Mouse (Mus musculus) lung, postnatal 0 days (tissue): ENCODE measurements around the gene Npnt. TPM values are rescaled to one million over a fixed set of nuclear protein-coding genes. Genes with fewer than 3 reads are reported as not detected.

Source experiments
- ATAC-seq: fragments of 200-750 bp; cut with Nextera tagmentation; 2 replicates; pipeline ENCODE4 v1.8.0; 2017; ENCODE audit warnings: moderate library complexity
- DNase-seq: peaks from one replicate; pipeline ENCODE4 v3.0.0-alpha.2; 2016; ENCODE audit warnings: low spot score
- H3K27ac ChIP-seq: fragments of 300-500 bp; sonication (generic); 2 replicates; pipeline ENCODE4 v1.5.1; 2014; ENCODE audit warnings: antibody characterized with exemption, mild to moderate bottlenecking, low read length, mixed read lengths
- H3K27me3 ChIP-seq: fragments of 300-500 bp; sonication (generic); replicated peaks from 2 replicates; pipeline ENCODE4 v1.6.1; 2014; ENCODE audit warnings: low read length, mixed read lengths; ENCODE audit not compliant: insufficient read depth
- H3K36me3 ChIP-seq: fragments of 300-500 bp; sonication (generic); 2 replicates; pipeline ENCODE4 v1.6.1; 2014; ENCODE audit warnings: low read length, mixed read lengths; ENCODE audit not compliant: insufficient read depth
- H3K4me1 ChIP-seq: fragments of 300-500 bp; sonication (generic); 2 replicates; pipeline ENCODE4 v1.6.1; 2014; ENCODE audit warnings: antibody characterized with exemption, low read depth, low read length, mixed read lengths; ENCODE audit not compliant: insufficient read depth
- H3K4me2 ChIP-seq: fragments of 300-500 bp; sonication (generic); replicated peaks from 2 replicates; pipeline ENCODE4 v1.6.1; 2014; ENCODE audit warnings: low read depth, mild to moderate bottlenecking, low read length, moderate library complexity, mixed read lengths
- H3K4me3 ChIP-seq: fragments of 300-500 bp; sonication (generic); 2 replicates; pipeline ENCODE4 v1.5.1; 2014; ENCODE audit warnings: low read depth, low read length
- H3K9ac ChIP-seq: fragments of 300-500 bp; sonication (generic); replicated peaks from 2 replicates; pipeline ENCODE4 v1.6.1; 2014; ENCODE audit warnings: low read depth, mild to moderate bottlenecking
- H3K9me3 ChIP-seq: fragments of 300-500 bp; sonication (generic); 2 replicates; pipeline ENCODE4 v1.6.1; 2016; ENCODE audit warnings: low read length, mixed read lengths
- CTCF ChIP-seq: IDR thresholded peaks from 2 replicates; pipeline ENCODE4 v1.5.1; 2016; ENCODE audit warnings: antibody characterized with exemption, mild to moderate bottlenecking
- EP300 ChIP-seq: IDR thresholded peaks from 2 replicates; pipeline ENCODE4 v1.6.1; 2016; ENCODE audit warnings: antibody characterized with exemption, mild to moderate bottlenecking, control low read depth
- WGBS: fragments of 180-500 bp; shearing (Covaris S2); extraction: QIAGEN DNeasy Blood & Tissue Kit; methylation state at CpG from one replicate; pipeline ENCODE4 v1.1.7; 2014; 5-methylcytosine and 5-hydroxymethylcytosine counted together
- polyA plus RNA-seq: library from polyadenylated mRNA; unstranded; fragments of >200 nt; fragmentation: Nextera tagmentation; extraction: Ambion mirVana; gene quantifications from 2 replicates; pipeline ENCODE4 v1.2.1, GENCODE M21; 2015

Npnt gene
- polyA plus RNA-seq, 1 experiment from 2014 or later, result 352 TPM

GRCm38 (mm10) chr3:132949380-132949790 lies 706 bp downstream of the Npnt start:
- 0% methylated on average over 20 of the region's 26 CpGs for WGBS
- DNase-seq, result no peak
- Histone ChIP-seq H3K4me3 (peak overlapping the region; percentile 79), H3K27me3 (no peaks in the 10 kb centered on the region), H3K9ac (peak overlapping the region; percentile 88), H3K4me1 (no peaks in the 10 kb centered on the region), H3K9me3 (no peaks in the 10 kb centered on the region), H3K4me2 (peak overlapping the region; percentile 77), H3K36me3 (no peaks in the 10 kb centered on the region), H3K27ac (peak overlapping the region; percentile 93)
- ATAC-seq, result peak; percentile 36
- TF ChIP-seq CTCF (no peak), EP300 (no peak)

- Histone ChIP-seq H3K9ac (no peak overlapping the region), H3K27me3 (no peaks in the 10 kb centered on the region), H3K27ac (peak overlapping the region; percentile 93), H3K4me3 (peak overlapping the region; percentile 79), H3K9me3 (no peaks in the 10 kb centered on the region), H3K36me3 (no peaks in the 10 kb centered on the region), H3K4me2 (peak overlapping the region; percentile 77), H3K4me1 (no peaks in the 10 kb centered on the region; the same call in 1 of the 2 replicates)
- 15% methylated on average over 7 of the region's 7 CpGs for WGBS
- ATAC-seq, result no peak
- TF ChIP-seq EP300 (no peak), CTCF (no peak)
- peak; percentile 41 for DNase-seq
These were observed 1.7 kb downstream of the Npnt start for GRCm38 (mm10) chr3:132948298-132948795.

- Histone ChIP-seq H3K27me3 (no peaks in the 10 kb centered on the region), H3K36me3 (no peaks in the 10 kb centered on the region), H3K4me1 (no peaks in the 10 kb centered on the region; the same call in 1 of the 2 replicates), H3K4me3 (no peak overlapping the region), H3K4me2 (no peak overlapping the region), H3K27ac (peak overlapping the region; percentile 64; the same call in 1 of the 2 replicates), H3K9me3 (no peaks in the 10 kb centered on the region), H3K9ac (no peak overlapping the region)
- WGBS, result 85% methylated on average over 5 of the region's 5 CpGs
- ATAC-seq, result no peak
- no peak for DNase-seq
- TF ChIP-seq CTCF, result no peak
- TF ChIP-seq EP300, result no peak
These were observed 4.0 kb downstream of the Npnt start for GRCm38 (mm10) chr3:132946086-132946485.

- WGBS, result 40% methylated on average over 7 of the region's 7 CpGs
- no peak overlapping the region for H3K9ac ChIP-seq
- H3K36me3 ChIP-seq, result no peaks in the 10 kb centered on the region
- no peaks in the 10 kb centered on the region for H3K27me3 ChIP-seq
- ATAC-seq (peak; percentile 39), DNase-seq (peak; percentile 74)
- no peak overlapping the region for H3K4me3 ChIP-seq
- no peaks in the 10 kb centered on the region for H3K9me3 ChIP-seq
- H3K4me2 ChIP-seq, result no peak overlapping the region
- peak; percentile 54 for TF ChIP-seq EP300
- no peak for TF ChIP-seq CTCF
- H3K4me1 ChIP-seq, result no peaks in the 10 kb centered on the region; the same call in 1 of the 2 replicates
- H3K27ac ChIP-seq, result peak overlapping the region; percentile 64
These were observed 4.4 kb downstream of the Npnt start for GRCm38 (mm10) chr3:132945669-132946068.

GRCm38 (mm10) chr3:132944609-132945008 lies 5.5 kb downstream of the Npnt start:
- Histone ChIP-seq H3K27me3 (no peaks in the 10 kb centered on the region), H3K4me3 (no peak overlapping the region), H3K27ac (peak overlapping the region; percentile 64), H3K4me1 (no peaks in the 10 kb centered on the region; the same call in 1 of the 2 replicates), H3K9ac (no peak overlapping the region), H3K4me2 (no peak overlapping the region), H3K9me3 (no peaks in the 10 kb centered on the region), H3K36me3 (no peaks in the 10 kb centered on the region)
- DNase-seq, result no peak
- TF ChIP-seq EP300 (no peak), CTCF (no peak)
- ATAC-seq, result no peak
- WGBS, result 26% methylated on average over 3 of the region's 3 CpGs

- H3K36me3 ChIP-seq, result no peaks in the 10 kb centered on the region
- H3K4me1 ChIP-seq, result no peaks in the 10 kb centered on the region; the same call in 1 of the 2 replicates
- H3K4me2 ChIP-seq, result no peak overlapping the region
- peak overlapping the region; percentile 64 for H3K27ac ChIP-seq
- TF ChIP-seq CTCF (no peak), EP300 (no peak)
- H3K9me3 ChIP-seq, result no peaks in the 10 kb centered on the region
- H3K4me3 ChIP-seq, result no peak overlapping the region
- H3K9ac ChIP-seq, result no peak overlapping the region
- DNase-seq, result no peak
- 45% methylated on average over 7 of the region's 7 CpGs for WGBS
- ATAC-seq, result no peak
- H3K27me3 ChIP-seq, result no peaks in the 10 kb centered on the region
These were observed 5.9 kb downstream of the Npnt start for GRCm38 (mm10) chr3:132944193-132944592.
